Mouse (Mus musculus): ENCODE data around the gene Stoml2.

DNA sequence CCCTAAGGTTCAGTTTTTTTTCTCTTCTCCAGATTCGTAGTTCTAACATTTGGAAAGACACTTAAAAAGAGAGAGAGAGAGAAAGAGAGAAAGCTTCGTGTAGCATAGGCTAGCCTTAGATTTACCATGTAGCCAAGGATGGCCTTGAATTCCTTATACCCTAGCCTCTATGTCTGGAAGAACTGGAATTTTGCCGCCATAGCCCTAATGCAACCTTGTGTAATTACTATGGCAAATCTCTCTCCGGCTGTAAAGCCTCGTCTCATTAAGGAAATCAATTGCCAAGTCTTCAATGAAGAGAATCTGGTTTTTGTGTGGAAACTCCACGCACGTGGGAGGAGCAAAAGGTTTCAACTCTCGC is 26.9 kb upstream of the Stoml2 start:
- TF ChIP-seq CTCF (IDR thresholded peaks at IDR 0.05; ENCODE audit: low read depth, low read length), result no peak
- TF ChIP-seq POLR2AphosphoS5 (IDR thresholded peaks at IDR 0.05; ENCODE audit: insufficient replicate concordance, low read depth, low read length), result no peak
- TF ChIP-seq GATA1 (IDR thresholded peaks at IDR 0.05; ENCODE audit: borderline replicate concordance, low read length), result no peak
